Mouse (Mus musculus): ENCODE measurements around the gene Ccl25. TPM values are rescaled to one million over a fixed set of nuclear protein-coding genes. Genes with fewer than 3 reads are reported as not detected.

The Ccl25 gene
- 20.4 TPM for total RNA-seq (2023)

DNA sequence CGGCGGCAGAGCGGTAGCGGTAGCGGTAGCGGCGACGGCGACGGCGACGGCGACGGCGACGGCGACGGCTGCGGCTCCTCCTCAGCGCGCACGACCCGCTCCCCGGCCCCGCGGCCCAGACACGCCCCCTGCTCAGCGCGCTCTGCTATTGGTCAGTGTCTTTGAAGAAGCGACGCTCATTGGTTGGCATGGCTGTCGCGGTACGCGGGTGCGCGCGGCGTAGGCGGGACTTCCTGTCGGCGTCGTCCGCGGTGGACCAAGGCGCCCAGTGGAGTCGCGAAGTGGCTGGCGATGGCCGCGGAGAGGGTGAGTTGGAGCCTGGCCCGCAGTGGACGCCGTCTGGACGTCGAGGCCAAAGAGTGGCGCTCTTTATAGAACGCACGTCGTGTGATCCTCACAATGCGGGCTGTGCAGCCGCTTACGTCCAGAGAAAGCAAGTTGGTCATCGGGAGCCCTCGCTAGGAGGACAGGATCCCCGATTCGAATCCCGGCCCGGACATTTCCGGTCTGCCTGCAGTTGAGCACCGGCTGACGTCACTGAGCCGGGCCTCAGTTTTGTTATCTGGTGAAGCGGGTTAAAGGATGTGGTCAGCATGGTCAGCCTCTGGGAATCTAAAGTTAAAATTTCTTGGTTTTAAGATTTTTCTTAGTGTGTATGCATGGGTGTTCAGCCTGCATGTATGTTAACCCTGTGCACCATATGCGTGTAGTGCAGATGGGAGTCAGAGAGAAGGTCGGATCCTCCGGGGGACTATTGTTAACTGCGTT, at the start of gene Ccl25, which contains the start of gene Elavl1:
Gene Ccl25, plus strand, starts transcription at position 228 of the 768 bp plus-strand sequence.
Gene Elavl1, minus strand, starts transcription at position 431 of the 768 bp plus-strand sequence.

DNA sequence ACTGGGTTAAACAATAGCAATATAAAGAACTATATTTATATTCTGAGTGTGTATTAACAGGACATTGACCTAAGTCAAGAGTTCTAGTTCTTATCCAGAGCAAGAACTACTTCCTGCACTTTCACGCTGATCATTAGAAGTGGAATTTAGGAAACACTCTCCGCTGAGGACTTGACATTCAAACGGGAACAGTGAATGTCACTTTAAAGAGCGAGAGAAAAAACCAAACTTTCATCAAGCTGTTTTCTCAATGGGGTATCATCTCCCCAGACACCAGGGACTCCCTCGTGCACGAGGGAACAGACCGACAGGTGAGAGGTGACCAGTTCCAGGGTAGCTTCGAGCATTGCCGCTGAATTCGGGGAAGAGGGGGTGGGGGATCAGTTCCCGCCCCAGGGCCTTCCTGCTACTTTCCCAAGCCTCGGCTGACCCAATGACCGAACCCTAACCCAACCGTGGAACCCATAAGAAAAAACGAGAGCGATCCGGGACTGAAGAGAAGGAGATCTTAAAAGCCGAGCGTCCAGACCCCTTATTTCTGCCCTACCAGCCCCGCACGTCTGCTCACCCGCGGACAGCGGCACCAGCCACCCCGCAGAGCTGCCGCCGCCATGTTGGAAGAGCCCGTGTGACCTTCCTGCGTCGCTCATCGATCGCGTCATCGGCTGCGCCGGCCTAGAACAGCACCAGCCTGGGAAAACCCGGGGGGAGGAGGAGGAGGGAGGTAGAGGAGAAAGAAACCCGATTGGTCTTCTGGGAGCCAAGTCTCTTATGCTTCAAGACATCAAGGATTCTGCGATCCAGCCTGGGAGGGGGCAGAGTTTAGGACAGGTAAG, 49.5 kb upstream of the Ccl25 start, which contains the start of gene Timm44:
Gene Timm44, minus strand, starts transcription at position 639 of the 836 bp plus-strand sequence.

Other genes with a start within 250 kb of the Ccl25 start
- gene Cd209f, start 219.4 kb upstream of the Ccl25 start, total RNA-seq (2023), result not detected
- not detected for gene Cd209g, start 191.1 kb upstream of the Ccl25 start, total RNA-seq (2023)
- 16.6 TPM for gene Evi5l, start 158.6 kb upstream of the Ccl25 start, total RNA-seq (2023)
- gene Prr36, start 107.8 kb upstream of the Ccl25 start, total RNA-seq (2023), result 0.21 TPM
- not detected for gene Lrrc8e, start 98.4 kb upstream of the Ccl25 start, total RNA-seq (2023)
- gene Map2k7, start 86.5 kb upstream of the Ccl25 start, total RNA-seq (2023), result 149 TPM
- gene Gm49320, start 86.3 kb upstream of the Ccl25 start, total RNA-seq (2023), result not detected
- 40.7 TPM for gene Tgfbr3l, start 77.0 kb upstream of the Ccl25 start, total RNA-seq (2023)
- 14.4 TPM for gene Snapc2, start 72.1 kb upstream of the Ccl25 start, total RNA-seq (2023)
- gene Ctxn1, start 65.9 kb upstream of the Ccl25 start, total RNA-seq (2023), result 1.3 TPM
- gene Timm44, start 49.3 kb upstream of the Ccl25 start, total RNA-seq (2023), result 77.2 TPM
- 88.4 TPM for gene Elavl1, start 203 bp downstream of the Ccl25 start, total RNA-seq (2023)
- 41.4 TPM for gene Cers4, start 167.8 kb downstream of the Ccl25 start, total RNA-seq (2023)